Mouse (Mus musculus) embryonic facial prominence, embryonic 15.5 days (tissue): ENCODE results near the gene Agbl4. TPM values are rescaled to one million over a fixed set of nuclear protein-coding genes. Genes with fewer than 3 reads are reported as not detected.

Experiments
- ATAC-seq: fragments of 200-750 bp; cut with Nextera tagmentation; 2 replicates; pipeline ENCODE4 v1.8.0; 2017; ENCODE audit warnings: low read depth, moderate TSS enrichment; ENCODE audit not compliant: insufficient number of reproducible peaks, low FRiP score, low TSS enrichment
- H3K27ac ChIP-seq: fragments of 300-500 bp; sonication (generic); replicated peaks from 2 replicates; pipeline ENCODE4 v1.5.1; 2015; ENCODE audit warnings: mild to moderate bottlenecking, inconsistent platforms
- H3K27me3 ChIP-seq: fragments of 300-500 bp; sonication (generic); 2 replicates; pipeline ENCODE4 v1.6.1; 2015; ENCODE audit warnings: inconsistent platforms
- H3K36me3 ChIP-seq: fragments of 300-500 bp; sonication (generic); 2 replicates; pipeline ENCODE4 v1.6.1; 2015; ENCODE audit warnings: mild to moderate bottlenecking, inconsistent platforms
- H3K4me1 ChIP-seq: fragments of 300-500 bp; sonication (generic); 2 replicates; pipeline ENCODE4 v1.6.1; 2015; ENCODE audit warnings: inconsistent platforms
- H3K4me2 ChIP-seq: fragments of 300-500 bp; sonication (generic); replicated peaks from 2 replicates; pipeline ENCODE4 v1.6.1; 2015; ENCODE audit warnings: mild to moderate bottlenecking, inconsistent platforms
- H3K4me3 ChIP-seq: fragments of 300-500 bp; sonication (generic); replicated peaks from 2 replicates; pipeline ENCODE4 v1.5.1; 2015; ENCODE audit warnings: mild to moderate bottlenecking, inconsistent platforms
- H3K9ac ChIP-seq: fragments of 300-500 bp; sonication (generic); 2 replicates; pipeline ENCODE4 v1.6.1; 2015; ENCODE audit warnings: inconsistent platforms
- H3K9me3 ChIP-seq: fragments of 300-500 bp; sonication (generic); replicated peaks from 2 replicates; pipeline ENCODE4 v1.6.1; 2016; ENCODE audit warnings: inconsistent platforms
- WGBS: fragments of 180-500 bp; shearing (Covaris S2); methylation state at CpG from one replicate; pipeline ENCODE4 v1.1.7; 2015; 5-methylcytosine and 5-hydroxymethylcytosine counted together
- polyA plus RNA-seq: library from polyadenylated mRNA; unstranded; fragments of >200 nt; fragmentation: Nextera tagmentation; extraction: Ambion mirVana; gene quantifications from 2 replicates; pipeline ENCODE4 v1.2.1, GENCODE M21; 2015

The Agbl4 gene
- polyA plus RNA-seq, 1 experiment from 2014 or later: 2.0 TPM

- WGBS: 69% methylated on average over 3 of the region's 3 CpGs
- Histone ChIP-seq H3K36me3 (no peaks in the 10 kb centered on the region), H3K4me2 (no peak overlapping the region), H3K9me3 (no peaks in the 10 kb centered on the region), H3K4me3 (no peak overlapping the region), H3K9ac (no peak overlapping the region), H3K27me3 (no peaks in the 10 kb centered on the region), H3K27ac (no peak overlapping the region), H3K4me1 (peaks cover 13% of the 10 kb centered on the region)
- no peak for ATAC-seq
Measured at GRCm38 (mm10) chr4:111472511-111472910, 1075.0 kb downstream of the Agbl4 start.

GRCm38 (mm10) chr4:111473014-111473413 lies 1075.6 kb downstream of the Agbl4 start:
- Histone ChIP-seq H3K9ac (no peak overlapping the region), H3K4me2 (no peak overlapping the region), H3K27me3 (no peaks in the 10 kb centered on the region), H3K4me1 (peaks cover 9% of the 10 kb centered on the region), H3K9me3 (no peaks in the 10 kb centered on the region), H3K27ac (no peak overlapping the region), H3K36me3 (no peaks in the 10 kb centered on the region), H3K4me3 (no peak overlapping the region)
- WGBS: 40% methylated on average over 1 of the region's 1 CpGs
- ATAC-seq: no peak

- no peak overlapping the region for H3K4me3 ChIP-seq
- no peak for ATAC-seq
- no peak overlapping the region for H3K27ac ChIP-seq
Measured at GRCm38 (mm10) chr4:111475374-111475971, 1078.0 kb downstream of the Agbl4 start.

GRCm38 (mm10) chr4:111477507-111477906 lies 1080.0 kb downstream of the Agbl4 start:
- H3K4me3 ChIP-seq: no peak overlapping the region
- no peak overlapping the region for H3K4me2 ChIP-seq
- ATAC-seq: no peak
- peaks cover 2% of the 10 kb centered on the region; the same call in 1 of the 2 replicates for H3K4me1 ChIP-seq
- H3K9ac ChIP-seq: no peak overlapping the region
- WGBS: 38% methylated on average over 4 of the region's 4 CpGs
- no peaks in the 10 kb centered on the region for H3K36me3 ChIP-seq
- H3K27me3 ChIP-seq: no peaks in the 10 kb centered on the region
- H3K9me3 ChIP-seq: no peaks in the 10 kb centered on the region
- H3K27ac ChIP-seq: no peak overlapping the region

More at GRCm38 (mm10) chr4:111475374-111475971, 1078.0 kb downstream of the Agbl4 start:
- H3K4me2 ChIP-seq: no peak overlapping the region
- WGBS: 66% methylated on average over 10 of the region's 10 CpGs
- H3K4me1 ChIP-seq: peaks cover 2% of the 10 kb centered on the region; the same call in 1 of the 2 replicates
- H3K27me3 ChIP-seq: no peaks in the 10 kb centered on the region
- no peaks in the 10 kb centered on the region for H3K9me3 ChIP-seq
- no peak overlapping the region for H3K9ac ChIP-seq
- no peaks in the 10 kb centered on the region for H3K36me3 ChIP-seq

- Histone ChIP-seq H3K27ac (no peak overlapping the region), H3K27me3 (no peaks in the 10 kb centered on the region), H3K4me3 (no peak overlapping the region), H3K4me2 (no peak overlapping the region), H3K4me1 (peaks cover 20% of the 10 kb centered on the region), H3K9ac (no peak overlapping the region), H3K9me3 (no peaks in the 10 kb centered on the region), H3K36me3 (no peaks in the 10 kb centered on the region)
- WGBS: 85% methylated on average over 5 of the region's 5 CpGs
- no peak for ATAC-seq
Measured at GRCm38 (mm10) chr4:111483499-111483898, 1086.0 kb downstream of the Agbl4 start.

- Histone ChIP-seq H3K4me2 (no peak overlapping the region), H3K4me3 (no peak overlapping the region), H3K4me1 (peaks cover 20% of the 10 kb centered on the region), H3K27ac (peak overlapping the region; percentile 51; the same call in 1 of the 2 replicates), H3K9me3 (no peaks in the 10 kb centered on the region), H3K36me3 (no peaks in the 10 kb centered on the region), H3K27me3 (no peaks in the 10 kb centered on the region), H3K9ac (no peak overlapping the region)
- WGBS: 24% methylated on average over 5 of the region's 5 CpGs
- ATAC-seq: peak; percentile 75
Measured at GRCm38 (mm10) chr4:111485189-111485588, 1087.7 kb downstream of the Agbl4 start.

- Histone ChIP-seq H3K27me3 (no peaks in the 10 kb centered on the region), H3K27ac (no peak overlapping the region), H3K4me3 (no peak overlapping the region), H3K4me1 (peaks cover 20% of the 10 kb centered on the region), H3K9ac (no peak overlapping the region), H3K36me3 (no peaks in the 10 kb centered on the region), H3K9me3 (no peaks in the 10 kb centered on the region), H3K4me2 (no peak overlapping the region)
- 55% methylated on average over 5 of the region's 5 CpGs for WGBS
- no peak for ATAC-seq
Measured at GRCm38 (mm10) chr4:111486187-111486586, 1088.7 kb downstream of the Agbl4 start.

GRCm38 (mm10) chr4:111487233-111487843 lies 1089.9 kb downstream of the Agbl4 start:
- Histone ChIP-seq H3K36me3 (no peaks in the 10 kb centered on the region), H3K9ac (no peak overlapping the region), H3K9me3 (no peaks in the 10 kb centered on the region), H3K27ac (no peak overlapping the region), H3K4me1 (peaks cover 20% of the 10 kb centered on the region), H3K27me3 (no peaks in the 10 kb centered on the region), H3K4me3 (no peak overlapping the region), H3K4me2 (no peak overlapping the region)
- 0 out of 2 replicates have a peak, but pooled peaks have one; percentile 45 for ATAC-seq
- WGBS: 58% methylated on average over 4 of the region's 4 CpGs

- Histone ChIP-seq H3K4me1 (no peaks in the 10 kb centered on the region), H3K4me3 (no peak overlapping the region), H3K27me3 (no peaks in the 10 kb centered on the region), H3K27ac (no peak overlapping the region), H3K9me3 (no peaks in the 10 kb centered on the region), H3K4me2 (no peak overlapping the region), H3K9ac (no peak overlapping the region), H3K36me3 (no peaks in the 10 kb centered on the region)
- no peak for ATAC-seq
- WGBS: 54% methylated on average over 5 of the region's 5 CpGs
Measured at GRCm38 (mm10) chr4:111493750-111494404, 1096.4 kb downstream of the Agbl4 start.

GRCm38 (mm10) chr4:111495949-111496348 lies 1098.5 kb downstream of the Agbl4 start:
- H3K27me3 ChIP-seq: no peaks in the 10 kb centered on the region
- H3K9me3 ChIP-seq: no peaks in the 10 kb centered on the region
- H3K36me3 ChIP-seq: no peaks in the 10 kb centered on the region
- no peak overlapping the region for H3K27ac ChIP-seq
- H3K4me3 ChIP-seq: no peak overlapping the region
- no peaks in the 10 kb centered on the region for H3K4me1 ChIP-seq
- no peak for ATAC-seq
- no peak overlapping the region for H3K9ac ChIP-seq
- 13% methylated on average over 2 of the region's 2 CpGs for WGBS
- no peak overlapping the region for H3K4me2 ChIP-seq

- 52% methylated on average over 3 of the region's 3 CpGs for WGBS
- Histone ChIP-seq H3K27ac (no peak overlapping the region), H3K9me3 (no peaks in the 10 kb centered on the region), H3K36me3 (no peaks in the 10 kb centered on the region), H3K4me1 (no peaks in the 10 kb centered on the region), H3K4me3 (no peak overlapping the region), H3K4me2 (no peak overlapping the region), H3K27me3 (no peaks in the 10 kb centered on the region), H3K9ac (no peak overlapping the region)
- no peak for ATAC-seq
Measured at GRCm38 (mm10) chr4:111498751-111499150, 1101.3 kb downstream of the Agbl4 start.
